Mouse (Mus musculus) neural tube, embryonic 14.5 days (tissue): ENCODE results near the gene BC016579. TPM values are rescaled to one million over a fixed set of nuclear protein-coding genes. Genes with fewer than 3 reads are reported as not detected.

ENCODE experiments used
- ATAC-seq: fragments of 200-750 bp; cut with Nextera tagmentation; 2 replicates; pipeline ENCODE4 v1.8.0; 2017; ENCODE audit warnings: low read depth, mild to moderate bottlenecking, moderate TSS enrichment, moderate library complexity
- H3K27ac ChIP-seq: fragments of 300-500 bp; sonication (generic); 2 replicates; pipeline ENCODE4 v1.5.1; 2014; ENCODE audit warnings: low read depth, mild to moderate bottlenecking, control low read depth, low read length, moderate library complexity, mixed read lengths
- H3K27me3 ChIP-seq: fragments of 300-500 bp; sonication (generic); 2 replicates; pipeline ENCODE4 v1.6.1; 2014; ENCODE audit warnings: low read length; ENCODE audit not compliant: control insufficient read depth, insufficient read depth
- H3K36me3 ChIP-seq: fragments of 300-500 bp; sonication (generic); 2 replicates; pipeline ENCODE4 v1.6.1; 2014; ENCODE audit warnings: low read length, mixed read lengths; ENCODE audit not compliant: control insufficient read depth, insufficient read depth
- H3K4me1 ChIP-seq: fragments of 300-500 bp; sonication (generic); 2 replicates; pipeline ENCODE4 v1.6.1; 2014; ENCODE audit warnings: low read length; ENCODE audit not compliant: control insufficient read depth, insufficient read depth
- H3K4me2 ChIP-seq: fragments of 300-500 bp; sonication (generic); 2 replicates; pipeline ENCODE4 v1.6.1; 2014; ENCODE audit warnings: mild to moderate bottlenecking, low read depth, low read length, control low read depth
- H3K4me3 ChIP-seq: fragments of 300-500 bp; sonication (generic); 2 replicates; pipeline ENCODE4 v1.5.1; 2014; ENCODE audit warnings: low read depth, low read length, control low read depth, mixed read lengths
- H3K9ac ChIP-seq: fragments of 300-500 bp; sonication (generic); replicated peaks from 2 replicates; pipeline ENCODE4 v1.6.1; 2014; ENCODE audit warnings: low read depth, mild to moderate bottlenecking, control low read depth, low read length, mixed read lengths
- H3K9me3 ChIP-seq: fragments of 300-500 bp; sonication (generic); 2 replicates; pipeline ENCODE4 v1.6.1; 2016; ENCODE audit warnings: low read length; ENCODE audit not compliant: control insufficient read depth
- WGBS: fragments of 180-500 bp; shearing (Covaris S2); extraction: QIAGEN DNeasy Blood & Tissue Kit; methylation state at CpG from one replicate; pipeline ENCODE4 v1.1.7; 2014; 5-methylcytosine and 5-hydroxymethylcytosine counted together
- polyA plus RNA-seq: library from polyadenylated mRNA; unstranded; fragments of >200 nt; fragmentation: Nextera tagmentation; extraction: Ambion mirVana; gene quantifications from 2 replicates; pipeline ENCODE4 v1.2.1, GENCODE M21; 2014

BC016579 gene
- polyA plus RNA-seq, 1 experiment from 2014 or later = 0.12 TPM

- H3K4me1 ChIP-seq = no peaks in the 10 kb centered on the region
- H3K27me3 ChIP-seq = no peaks in the 10 kb centered on the region
- 76% methylated on average over 3 of the region's 3 CpGs for WGBS
- ATAC-seq = no peak
- H3K4me2 ChIP-seq = no peak overlapping the region
- no peaks in the 10 kb centered on the region for H3K9me3 ChIP-seq
- H3K27ac ChIP-seq = no peak overlapping the region
- no peak overlapping the region for H3K9ac ChIP-seq
- H3K4me3 ChIP-seq = no peak overlapping the region
- H3K36me3 ChIP-seq = no peaks in the 10 kb centered on the region
Measured at GRCm38 (mm10) chr16:45609300-45609699, 44.6 kb downstream of the BC016579 start.

- no peaks in the 10 kb centered on the region for H3K27me3 ChIP-seq
- H3K4me1 ChIP-seq = no peaks in the 10 kb centered on the region
- no peak overlapping the region for H3K4me3 ChIP-seq
- 47% methylated on average over 4 of the region's 4 CpGs for WGBS
- H3K27ac ChIP-seq = no peak overlapping the region
- peak; percentile 38; the same call in 1 of the 2 replicates for ATAC-seq
- no peak overlapping the region for H3K9ac ChIP-seq
- H3K9me3 ChIP-seq = no peaks in the 10 kb centered on the region
- no peak overlapping the region for H3K4me2 ChIP-seq
- H3K36me3 ChIP-seq = no peaks in the 10 kb centered on the region
Measured at GRCm38 (mm10) chr16:45608481-45608954, 45.4 kb downstream of the BC016579 start.

DNA sequence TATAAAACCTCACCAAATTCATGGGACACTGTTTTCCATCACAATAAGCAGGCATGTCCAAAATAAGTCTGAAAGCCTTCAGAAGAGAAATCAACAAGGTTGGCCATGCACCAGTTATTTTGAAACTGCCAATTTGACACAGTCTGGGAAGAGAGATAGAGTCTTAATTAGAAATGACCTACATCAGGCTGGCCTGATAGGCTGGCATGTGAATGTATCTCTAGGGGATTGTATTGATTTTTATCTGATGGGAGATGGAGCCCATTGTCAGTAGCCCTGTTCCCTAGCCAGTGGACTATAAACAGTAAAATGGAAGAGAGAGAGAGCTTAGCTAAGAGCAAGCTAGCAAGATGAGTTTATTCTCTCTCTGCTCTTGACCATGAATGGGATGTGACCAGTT, 58.4 kb downstream of the BC016579 start:
- no peaks in the 10 kb centered on the region for H3K4me1 ChIP-seq
- no peaks in the 10 kb centered on the region for H3K9me3 ChIP-seq
- no peak overlapping the region for H3K9ac ChIP-seq
- no peak overlapping the region for H3K4me3 ChIP-seq
- no peaks in the 10 kb centered on the region for H3K27me3 ChIP-seq
- no peaks in the 10 kb centered on the region for H3K36me3 ChIP-seq
- ATAC-seq = no peak
- H3K4me2 ChIP-seq = no peak overlapping the region
- no peak overlapping the region for H3K27ac ChIP-seq

DNA sequence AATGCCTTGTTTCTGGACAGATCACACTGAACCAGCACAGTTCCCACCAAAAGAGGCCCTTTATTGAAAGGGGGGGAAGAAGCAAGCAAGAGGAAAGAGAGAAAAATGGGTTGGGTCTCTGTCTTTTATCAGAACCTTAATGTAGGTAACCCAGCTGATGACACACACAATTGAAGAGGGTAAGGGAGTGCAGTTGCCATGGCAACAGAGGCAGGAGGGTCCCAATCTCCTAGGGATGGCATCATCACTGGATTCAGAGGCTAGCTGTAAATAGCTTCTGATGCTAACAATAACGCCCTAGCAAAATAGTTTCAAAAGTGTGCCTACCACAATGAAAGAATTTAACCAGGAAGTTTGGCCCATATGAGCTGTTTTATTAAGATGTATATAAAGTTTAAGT, 60.2 kb downstream of the BC016579 start:
- no peak for ATAC-seq
- Histone ChIP-seq H3K4me3 (no peak overlapping the region), H3K27me3 (no peaks in the 10 kb centered on the region), H3K9me3 (no peaks in the 10 kb centered on the region), H3K36me3 (no peaks in the 10 kb centered on the region), H3K9ac (no peak overlapping the region), H3K27ac (no peak overlapping the region), H3K4me2 (no peak overlapping the region), H3K4me1 (no peaks in the 10 kb centered on the region)
- WGBS = 51% methylated on average over 1 of the region's 1 CpGs

DNA sequence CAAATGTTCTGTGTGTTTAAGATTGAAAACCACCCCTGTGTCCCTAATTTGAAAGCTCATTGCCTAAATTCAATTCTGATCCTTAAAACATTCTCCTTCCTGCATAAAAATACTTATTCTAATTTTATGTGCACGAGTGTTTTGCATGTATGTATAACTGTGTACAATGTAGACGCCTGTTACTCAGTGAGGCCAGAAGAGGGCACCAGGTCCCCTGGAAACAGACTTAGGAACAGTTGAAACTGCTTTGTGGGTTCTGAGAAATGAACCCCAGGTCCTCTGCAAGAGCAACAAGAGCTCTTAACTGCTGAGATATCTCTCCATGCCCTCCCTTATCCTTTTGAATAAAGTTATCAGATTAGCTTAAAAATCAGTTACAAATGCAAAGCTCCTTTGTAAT, 71.4 kb downstream of the BC016579 start:
- H3K4me3 ChIP-seq = no peak overlapping the region
- no peaks in the 10 kb centered on the region for H3K27me3 ChIP-seq
- no peak overlapping the region for H3K9ac ChIP-seq
- no peak overlapping the region for H3K27ac ChIP-seq
- no peaks in the 10 kb centered on the region for H3K4me1 ChIP-seq
- no peak overlapping the region for H3K4me2 ChIP-seq
- no peaks in the 10 kb centered on the region for H3K9me3 ChIP-seq
- ATAC-seq = no peak
- 37% methylated on average over 2 of the region's 2 CpGs for WGBS
- no peaks in the 10 kb centered on the region for H3K36me3 ChIP-seq

DNA sequence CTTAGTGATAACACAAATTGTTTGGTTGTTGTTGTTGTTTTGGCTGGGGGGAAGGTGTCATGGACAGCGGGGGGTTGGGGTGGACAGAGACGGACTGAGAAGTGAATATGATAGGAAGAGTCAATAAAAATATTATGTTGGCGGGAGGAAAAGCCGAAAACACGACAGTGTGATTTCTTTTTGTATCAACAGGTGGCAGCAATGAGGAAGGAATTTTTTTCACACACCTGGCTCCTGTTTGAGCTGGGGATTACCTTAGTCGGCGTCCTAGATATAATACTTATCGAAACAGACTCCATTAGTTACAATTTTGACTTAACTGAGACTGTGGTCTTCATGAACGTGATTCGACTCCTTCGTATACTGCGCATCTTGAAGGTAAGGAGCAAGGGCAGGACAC, 74.0 kb downstream of the BC016579 start:
- ATAC-seq = no peak
- H3K9me3 ChIP-seq = no peaks in the 10 kb centered on the region
- no peak overlapping the region for H3K4me3 ChIP-seq
- no peak overlapping the region for H3K9ac ChIP-seq
- H3K27ac ChIP-seq = no peak overlapping the region
- H3K36me3 ChIP-seq = no peaks in the 10 kb centered on the region
- WGBS = 67% methylated on average over 12 of the region's 12 CpGs
- H3K27me3 ChIP-seq = no peaks in the 10 kb centered on the region
- no peaks in the 10 kb centered on the region for H3K4me1 ChIP-seq
- H3K4me2 ChIP-seq = no peak overlapping the region

Other genes with a start within 250 kb of the BC016579 start
- gene Cd200, start 245.0 kb downstream of the BC016579 start, polyA plus RNA-seq = 332 and 392 TPM in 2 replicates
- gene Gm609, start 161.1 kb downstream of the BC016579 start, polyA plus RNA-seq = not detected in 2 replicates
- not detected in 2 replicates for gene Gm17783, start 122.0 kb downstream of the BC016579 start, polyA plus RNA-seq
- not detected in 2 replicates for gene Slc9c1, start 118.8 kb downstream of the BC016579 start, polyA plus RNA-seq
- gene Gcsam, start 43.7 kb downstream of the BC016579 start, polyA plus RNA-seq = not detected in 2 replicates
- gene Tmprss7, start 39.6 kb upstream of the BC016579 start, polyA plus RNA-seq = 0.63 and 0.68 TPM in 2 replicates
- 610 and 624 TPM in 2 replicates for gene Tagln3, start 70.5 kb upstream of the BC016579 start, polyA plus RNA-seq
- 39.5 and 40.7 TPM in 2 replicates for gene Abhd10, start 88.9 kb upstream of the BC016579 start, polyA plus RNA-seq